Mouse (Mus musculus) liver, adult (tissue): Measurements from ENCODE around the gene Ormdl3.

Experiments
- GATA4 ChIP-seq: IDR thresholded peaks from 2 replicates; pipeline ENCODE4 v1.6.1; 2014; ENCODE audit warnings: mild to moderate bottlenecking, low read length; ENCODE audit not compliant: insufficient replicate concordance

Ormdl3 gene

DNA sequence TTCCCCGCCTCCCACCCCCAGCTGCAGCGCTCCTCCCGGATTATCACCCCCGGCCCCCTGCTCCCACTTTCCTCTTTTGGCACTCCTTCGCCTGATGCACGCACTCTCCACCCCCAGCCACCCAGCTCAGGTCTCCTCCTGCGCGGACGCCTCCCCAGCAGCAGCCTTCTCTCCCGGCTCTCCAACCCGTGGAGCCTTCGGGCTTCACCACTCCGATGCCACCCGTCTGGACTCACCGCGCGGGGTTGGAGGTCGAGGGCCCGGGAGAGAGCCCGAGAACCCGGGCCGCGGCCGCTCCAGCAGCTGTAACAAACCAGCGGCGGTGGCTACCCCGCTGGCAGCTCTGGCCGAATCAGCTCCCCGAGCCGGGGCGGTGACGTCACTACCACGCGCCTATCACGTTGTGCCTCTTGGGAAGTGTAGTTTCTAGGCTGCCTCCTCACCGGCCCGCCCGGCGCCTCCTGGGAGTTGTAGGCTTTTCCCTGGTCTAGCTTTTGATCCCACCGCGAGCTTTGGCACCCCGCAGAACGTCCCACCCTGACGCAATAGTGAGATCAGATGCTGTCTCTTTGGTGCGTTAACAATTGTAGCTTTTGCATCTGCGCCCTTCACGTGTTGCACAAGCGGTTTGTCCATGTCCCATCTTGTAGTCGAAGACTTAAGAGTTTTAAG lies at the start of gene Ormdl3:
Ormdl3 (minus strand) TSS at position 477 of the 672 bp plus-strand sequence.
- TF ChIP-seq GATA4 = peak; percentile 87; the same call in 1 of the 2 replicates

DNA sequence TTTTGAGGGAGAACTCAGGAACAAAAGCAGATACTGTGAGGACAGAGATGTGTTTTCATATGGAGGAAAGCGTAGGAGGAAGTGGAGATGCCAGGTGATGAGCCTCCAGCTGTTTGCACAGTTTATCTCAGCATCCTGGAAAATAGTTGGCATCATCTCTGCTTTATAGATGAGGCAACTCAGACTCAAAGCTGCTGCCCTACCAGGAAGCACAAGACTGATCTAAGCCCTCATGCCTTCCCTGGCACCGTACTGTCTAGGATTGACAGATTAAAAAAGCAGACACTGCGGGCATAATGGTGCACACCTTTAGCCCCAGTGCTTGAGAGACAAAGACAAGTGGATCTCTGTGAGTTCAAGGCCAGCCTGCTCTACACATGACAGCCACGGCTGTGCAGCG lies 43.5 kb upstream of the Ormdl3 start:
- TF ChIP-seq GATA4 = no peak

DNA sequence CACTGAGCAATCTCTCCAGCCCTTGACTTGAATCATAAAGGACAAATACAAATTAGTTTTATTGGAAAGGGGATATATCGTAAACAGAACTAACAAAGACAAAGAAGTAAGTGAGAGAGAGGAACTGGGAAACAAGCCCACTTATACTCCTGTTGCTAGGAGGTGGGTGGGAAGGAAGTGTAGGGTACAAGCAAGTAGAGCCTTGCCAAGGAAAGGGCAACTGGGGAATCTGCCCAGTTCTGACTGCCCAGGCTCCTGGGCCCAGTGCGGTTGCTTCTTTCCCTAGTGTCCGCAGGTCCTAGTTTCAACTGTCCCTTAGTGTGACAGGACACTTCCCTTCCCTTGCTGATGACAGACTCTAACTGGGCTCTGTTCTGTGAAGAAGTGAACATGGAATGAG lies 41.5 kb upstream of the Ormdl3 start:
- TF ChIP-seq GATA4 = no peak

DNA sequence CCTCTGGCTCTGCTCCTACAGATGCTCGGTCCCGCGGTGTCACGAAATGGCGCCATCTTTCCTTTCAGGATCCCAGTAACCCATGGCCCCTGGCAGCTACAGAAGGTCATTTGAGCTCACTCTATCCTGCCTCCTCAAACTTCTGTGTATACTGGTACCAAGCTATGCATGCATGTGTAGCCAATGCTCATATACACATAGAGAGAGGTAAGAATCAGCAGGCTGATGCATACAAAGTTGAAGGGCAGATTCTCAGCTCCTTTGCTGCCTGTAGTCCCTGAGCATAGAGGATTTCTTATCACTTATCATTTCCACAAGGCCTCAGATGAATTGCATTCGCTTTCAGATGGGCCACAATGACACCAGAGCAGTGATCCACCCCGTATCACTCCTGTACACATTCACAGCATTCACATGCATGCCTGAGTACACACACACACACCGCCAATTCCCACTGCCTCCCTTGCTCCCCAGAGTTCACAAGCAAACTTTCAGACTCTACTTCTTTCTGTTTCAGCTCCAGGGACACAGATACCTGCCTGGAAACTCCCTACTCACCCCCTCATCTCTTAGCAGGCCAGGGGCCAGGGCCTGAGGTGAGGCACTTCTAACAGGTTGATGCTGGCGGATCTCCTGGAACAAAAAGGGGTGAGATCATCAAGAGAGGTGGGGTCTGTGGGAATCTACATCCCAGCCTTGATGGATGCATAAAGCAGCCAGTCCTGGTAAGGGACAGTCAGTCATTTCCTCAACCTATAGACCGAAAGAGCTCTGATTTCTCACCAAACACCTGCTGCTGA lies 38.6 kb upstream of the Ormdl3 start, which contains the start of the genes Gm12355 and Gsdma3:
Gm12355 (minus strand) TSS at position 51 of the 800 bp plus-strand sequence.
Gsdma3 (plus strand) TSS at position 750 of the 800 bp plus-strand sequence.
- no peak for TF ChIP-seq GATA4

DNA sequence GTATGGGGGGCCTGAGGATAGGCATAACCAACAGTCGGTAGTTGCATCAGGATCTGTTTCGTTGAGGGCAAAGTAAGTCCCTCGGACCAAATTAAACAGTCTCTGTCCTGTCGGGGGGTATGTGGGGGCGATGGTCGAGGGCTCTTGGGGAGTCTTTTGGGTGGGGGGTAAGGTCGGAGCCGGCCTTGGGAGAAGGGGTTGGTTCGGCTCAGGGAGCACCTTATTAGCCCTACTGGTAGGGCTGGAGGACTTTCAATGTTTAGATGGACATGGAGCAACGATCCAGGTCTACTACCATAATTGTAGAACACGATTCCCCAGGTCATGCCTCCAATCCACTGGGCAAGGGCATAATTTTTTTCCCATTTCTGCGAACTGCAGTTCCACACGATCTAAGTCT lies 33.6 kb upstream of the Ormdl3 start:
- TF ChIP-seq GATA4 = no peak

DNA sequence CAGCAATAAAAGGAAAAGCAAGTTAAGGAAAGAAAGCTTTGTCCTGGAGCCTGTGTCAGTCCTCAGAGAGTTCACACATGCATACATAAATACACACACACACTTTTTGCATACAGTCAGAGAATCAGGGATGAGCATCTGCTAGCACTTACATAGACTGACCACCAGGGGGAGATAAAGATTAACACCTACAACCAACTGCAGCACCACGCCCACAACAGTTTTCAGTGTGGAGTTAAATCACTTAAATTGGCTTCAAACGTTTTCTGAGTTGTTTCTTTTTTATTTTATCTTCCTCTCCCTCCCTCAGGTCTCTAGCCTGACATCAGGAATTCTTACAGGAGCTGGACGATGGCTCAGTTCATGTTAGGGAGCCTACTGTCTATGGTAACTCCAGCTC lies 19.6 kb upstream of the Ormdl3 start:
- TF ChIP-seq GATA4 = no peak

DNA sequence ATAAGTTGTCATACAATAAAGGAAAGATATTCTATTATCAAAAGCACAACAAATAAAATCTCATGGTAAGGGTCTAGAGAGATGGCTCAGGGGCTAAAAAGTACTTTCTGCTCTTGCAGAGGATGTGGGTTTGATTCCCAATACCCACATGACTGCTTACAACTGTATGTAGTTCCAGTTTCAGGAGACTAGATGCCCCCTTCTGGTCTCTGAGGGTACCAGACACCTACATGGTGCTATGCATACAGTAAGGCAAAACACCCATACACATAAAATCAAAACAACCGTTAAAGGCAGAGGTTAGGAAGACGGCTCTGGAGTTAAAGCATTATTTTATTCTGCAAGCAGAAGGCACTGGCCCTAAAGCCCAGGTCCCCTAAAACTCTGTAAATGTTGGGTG lies 16.8 kb upstream of the Ormdl3 start:
- no peak for TF ChIP-seq GATA4

DNA sequence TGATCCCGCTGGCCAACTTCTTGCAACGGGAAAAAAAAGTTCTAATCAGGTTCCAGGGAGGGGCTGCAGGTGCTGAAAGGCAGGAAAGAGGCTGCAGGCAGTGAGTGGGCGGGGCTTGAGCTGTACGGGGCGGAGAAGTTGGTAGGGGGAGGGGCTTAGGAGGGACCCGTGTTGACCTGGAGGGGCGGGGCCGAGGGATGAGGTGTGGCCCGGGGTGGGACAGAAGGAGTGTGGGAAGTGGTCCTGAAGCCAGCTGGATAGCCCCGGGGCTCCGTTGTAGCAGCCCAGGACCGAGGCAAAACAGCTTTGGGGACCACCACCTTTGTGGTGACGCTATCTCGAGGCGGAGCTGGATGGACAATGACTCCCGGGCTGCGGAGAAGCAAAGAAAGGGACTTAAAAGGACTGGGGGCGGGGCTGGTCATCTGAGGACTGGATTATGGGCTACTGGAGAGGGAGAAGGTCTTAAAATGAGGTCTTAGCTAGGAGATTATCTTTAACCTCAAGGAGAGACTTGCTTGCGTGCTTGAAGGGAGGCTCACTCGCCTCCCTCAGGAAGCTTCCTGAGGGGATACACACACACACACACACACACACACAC lies 15.0 kb upstream of the Ormdl3 start:
- TF ChIP-seq GATA4 = no peak

DNA sequence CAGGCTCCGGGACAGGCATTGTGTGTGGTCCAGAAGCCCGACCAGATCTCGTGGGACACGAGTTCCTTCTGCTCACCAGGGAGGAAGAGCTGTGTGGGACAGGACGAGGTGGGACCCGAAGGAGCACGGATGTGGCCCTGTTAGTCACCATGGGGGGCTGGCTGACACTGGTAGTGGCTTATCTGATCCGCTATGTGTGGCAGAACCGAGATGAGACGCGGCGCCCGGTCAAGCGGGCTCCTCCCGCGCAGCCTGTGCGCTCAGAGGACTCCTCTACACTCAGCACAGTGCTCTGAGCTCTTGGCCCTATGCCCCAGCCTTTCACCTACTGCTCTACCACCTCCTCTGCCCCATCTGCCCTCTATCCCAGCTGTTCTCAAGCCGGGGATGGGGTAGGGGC lies 12.1 kb upstream of the Ormdl3 start:
- no peak for TF ChIP-seq GATA4

DNA sequence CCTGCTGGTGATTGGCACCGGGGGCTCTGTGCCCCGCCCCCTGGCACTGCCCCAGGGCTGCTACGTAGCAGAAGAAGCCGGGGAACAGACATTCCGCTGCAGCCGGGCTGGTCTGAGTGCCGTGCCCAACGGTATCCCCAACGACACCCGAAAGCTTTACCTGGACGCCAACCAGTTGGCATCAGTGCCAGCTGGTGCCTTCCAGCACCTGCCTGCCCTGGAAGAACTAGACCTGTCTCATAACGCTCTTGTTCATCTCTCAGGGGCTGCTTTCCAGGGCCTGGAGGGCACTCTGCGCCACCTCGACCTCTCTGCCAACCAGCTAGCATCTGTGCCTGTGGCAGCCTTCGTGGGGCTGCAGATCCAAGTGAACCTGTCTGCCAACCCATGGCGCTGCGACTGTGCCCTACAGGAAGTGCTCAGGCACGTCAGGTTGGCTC lies 11.7 kb upstream of the Ormdl3 start:
- no peak for TF ChIP-seq GATA4

DNA sequence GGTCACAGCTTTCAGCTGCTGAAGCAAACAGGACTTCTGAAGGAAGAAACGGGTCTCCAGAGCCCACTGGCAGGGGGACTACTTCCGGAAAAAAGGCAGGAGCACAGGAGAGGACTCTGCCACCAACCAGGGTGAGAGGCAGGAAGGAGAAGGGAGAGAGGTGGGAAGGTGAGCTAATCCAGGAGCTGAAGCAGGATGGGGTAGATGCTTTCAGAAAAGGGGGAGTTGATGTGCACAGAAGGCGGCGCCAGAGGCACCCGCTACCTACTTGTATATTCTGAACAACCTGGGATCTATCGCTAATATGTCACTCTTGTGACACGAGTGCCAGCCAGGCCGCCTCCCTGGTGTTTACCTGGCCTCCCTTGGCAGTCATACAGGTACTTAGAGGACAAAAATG lies 10.8 kb upstream of the Ormdl3 start, which contains the start of gene Lrrc3c:
Lrrc3c (plus strand) TSS at position 301 of the 400 bp plus-strand sequence.
- no peak for TF ChIP-seq GATA4

DNA sequence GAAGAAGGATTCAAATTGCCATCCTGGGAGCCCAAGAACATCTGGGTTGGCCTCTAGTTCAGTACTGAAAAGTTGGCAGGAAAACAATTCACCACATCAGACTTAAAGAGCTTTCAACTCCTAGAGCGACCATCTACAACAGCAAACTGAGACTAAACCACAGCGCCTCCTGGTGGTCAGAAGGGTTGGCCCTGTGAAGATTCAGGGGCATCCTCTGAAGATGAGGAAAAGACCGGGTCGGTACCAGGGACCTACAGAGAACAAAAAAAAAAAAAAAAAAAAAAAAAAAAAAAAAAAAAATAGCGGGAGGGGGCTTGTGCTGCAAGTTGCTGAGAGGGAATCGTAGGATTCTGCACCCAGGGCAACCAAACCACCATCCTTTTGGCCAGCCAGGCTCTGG lies 10.2 kb upstream of the Ormdl3 start:
- TF ChIP-seq GATA4 = no peak

DNA sequence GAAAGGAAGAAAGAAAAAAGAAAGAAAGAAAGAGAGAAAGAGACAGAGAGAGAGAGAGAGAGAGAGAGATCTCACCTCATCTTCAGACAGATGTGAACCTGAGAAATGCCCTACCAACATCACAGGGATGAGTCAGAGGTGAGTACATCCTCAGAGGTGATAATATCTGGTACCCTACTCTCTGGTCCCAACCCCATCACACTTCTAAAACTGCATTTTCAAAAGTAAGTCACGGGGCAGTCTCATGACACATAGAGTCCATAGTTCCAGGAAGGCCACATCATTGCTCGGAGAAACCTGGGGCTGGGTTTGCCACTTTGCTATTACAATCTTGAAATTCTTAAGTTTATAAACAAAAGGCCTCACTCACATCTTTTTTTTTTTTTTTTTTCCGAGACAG lies 8.8 kb upstream of the Ormdl3 start:
- TF ChIP-seq GATA4 = no peak

DNA sequence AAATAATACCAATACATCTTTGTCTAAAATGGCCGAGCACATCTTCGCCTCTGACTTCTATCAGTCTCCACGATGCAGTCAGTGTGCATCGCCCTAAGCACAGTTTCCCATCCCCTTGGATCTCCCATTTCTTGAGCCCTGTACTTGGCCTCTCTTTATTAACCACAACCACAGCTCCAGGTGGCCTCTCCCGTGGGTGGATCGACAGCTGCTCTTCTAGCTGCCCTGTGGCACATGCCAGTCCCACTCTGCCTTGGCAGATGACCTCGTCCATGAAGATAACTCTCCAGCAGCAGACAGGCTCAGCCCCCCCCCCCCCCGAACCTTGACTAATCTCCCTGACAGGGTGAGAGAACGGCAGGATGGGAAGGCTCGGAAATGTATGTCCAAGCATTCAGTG lies 8.3 kb upstream of the Ormdl3 start:
- TF ChIP-seq GATA4 = no peak

DNA sequence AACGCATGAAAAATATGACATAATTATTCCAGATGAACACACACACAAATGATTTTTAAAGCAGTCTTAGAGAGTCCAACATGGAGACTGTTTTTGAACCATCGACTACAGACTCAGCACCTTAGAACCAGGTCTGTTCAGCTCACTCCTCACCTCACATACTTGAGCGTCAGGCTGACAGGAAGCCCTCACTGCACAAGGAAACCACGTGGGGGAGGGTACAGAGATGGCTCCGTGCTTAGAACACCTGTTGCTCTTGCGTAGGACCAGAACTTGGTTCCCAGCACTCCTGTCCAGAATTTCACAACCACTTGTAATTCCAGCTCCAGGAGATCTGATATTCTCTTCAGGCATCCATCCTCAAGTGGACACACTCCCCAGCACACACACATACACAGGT lies 7.9 kb upstream of the Ormdl3 start:
- TF ChIP-seq GATA4 = no peak
